Mouse (Mus musculus) urinary bladder, postnatal 14 days (tissue): Measurements from ENCODE around the gene Herc1.

Source experiments
- DNase-seq: peaks from one replicate; pipeline ENCODE4 v3.0.0; 2021; ENCODE audit warnings: low spot score

The Herc1 gene

DNA sequence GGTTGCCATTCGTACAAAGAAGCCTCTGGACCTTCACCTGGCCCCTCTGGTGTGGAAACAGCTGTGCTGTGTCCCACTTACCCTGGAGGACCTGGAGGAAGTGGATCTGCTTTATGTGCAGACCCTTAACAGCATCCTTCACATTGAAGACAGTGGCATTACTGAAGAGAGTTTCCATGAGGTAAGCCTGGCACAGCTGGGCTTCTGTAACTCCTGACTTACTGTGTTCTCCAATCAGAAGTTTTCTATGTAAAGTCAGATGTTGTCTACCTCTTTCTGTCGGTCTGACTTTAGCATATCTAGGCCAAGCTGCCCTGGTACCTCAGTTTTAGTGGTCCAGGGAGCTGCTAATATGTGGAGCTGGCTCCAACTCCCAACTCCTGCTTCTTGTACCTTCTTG lies 151.0 kb downstream of the Herc1 start:
- DNase-seq = no peak

- no peak for DNase-seq
These were observed 153.7 kb downstream of the Herc1 start for GRCm38 (mm10) chr9:66503879-66504411.

GRCm38 (mm10) chr9:66504518-66504917 lies 154.3 kb downstream of the Herc1 start:
- no peak for DNase-seq

DNA sequence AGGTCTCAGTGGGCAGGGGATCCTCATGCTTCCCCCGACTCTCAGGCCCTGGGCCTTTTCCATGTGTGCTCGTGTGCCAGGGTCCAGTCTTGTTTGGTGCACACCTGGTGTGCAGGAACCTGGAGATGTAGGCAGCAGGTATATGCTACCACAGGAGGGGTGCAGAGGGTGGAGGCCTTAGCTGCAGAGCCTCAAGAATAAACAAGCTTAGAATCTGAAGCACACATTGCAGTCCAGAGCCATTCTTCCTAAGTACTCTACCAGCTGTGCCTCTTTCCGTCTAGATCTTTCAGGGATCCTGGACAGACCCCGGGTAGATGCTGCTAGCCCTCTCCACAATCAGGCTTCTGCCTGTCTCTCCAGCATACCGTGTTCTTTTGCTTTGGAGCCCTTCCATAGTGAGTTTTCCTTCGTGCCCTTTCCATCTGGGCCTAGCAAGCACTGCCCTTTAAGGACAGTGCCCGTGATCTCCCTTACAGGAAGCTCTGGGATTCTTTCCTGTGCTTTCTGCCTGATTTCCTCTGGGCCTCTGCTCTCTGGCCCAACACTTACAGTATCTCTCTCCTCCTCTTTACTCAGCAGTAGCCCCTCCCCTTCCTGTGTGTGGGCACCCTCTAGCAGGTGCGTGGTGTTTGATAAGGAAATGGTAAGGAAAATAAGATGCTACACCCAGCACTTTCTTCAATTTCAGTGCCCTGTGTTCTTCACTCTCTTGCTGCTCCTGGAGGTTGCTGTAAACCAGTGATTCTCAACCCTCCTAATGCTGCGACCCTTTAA lies 155.1 kb downstream of the Herc1 start:
- no peak for DNase-seq

GRCm38 (mm10) chr9:66506011-66506410 lies 155.8 kb downstream of the Herc1 start:
- no peak for DNase-seq

GRCm38 (mm10) chr9:66506424-66506823 lies 156.2 kb downstream of the Herc1 start:
- DNase-seq = no peak

- DNase-seq = no peak
These were observed 157.4 kb downstream of the Herc1 start for GRCm38 (mm10) chr9:66507684-66508083.

DNA sequence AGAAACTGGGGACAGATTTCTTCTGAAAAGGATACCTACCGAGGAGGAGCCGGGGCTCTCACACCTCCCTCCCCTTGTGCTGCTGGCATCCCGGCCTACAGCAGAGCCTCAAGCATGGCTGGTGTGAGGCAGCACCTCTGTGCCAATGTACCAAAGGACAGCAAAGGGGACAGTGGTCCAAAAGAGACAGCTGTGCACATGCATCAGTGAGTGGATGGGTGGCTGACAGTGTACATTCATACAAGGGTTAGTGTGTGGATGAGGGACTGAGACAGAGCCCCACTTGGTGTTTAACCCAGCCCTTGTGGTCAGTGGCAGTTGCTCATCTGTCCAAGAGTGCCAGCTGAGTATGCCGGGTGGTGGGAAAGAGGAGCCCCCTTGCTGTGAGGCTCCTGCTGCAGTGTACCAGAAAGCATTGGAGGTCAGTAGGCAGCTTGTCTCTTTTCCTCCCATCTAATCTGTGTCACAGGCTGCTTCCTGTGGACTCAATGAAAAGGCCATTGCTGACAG lies 158.7 kb downstream of the Herc1 start:
- no peak for DNase-seq

DNA sequence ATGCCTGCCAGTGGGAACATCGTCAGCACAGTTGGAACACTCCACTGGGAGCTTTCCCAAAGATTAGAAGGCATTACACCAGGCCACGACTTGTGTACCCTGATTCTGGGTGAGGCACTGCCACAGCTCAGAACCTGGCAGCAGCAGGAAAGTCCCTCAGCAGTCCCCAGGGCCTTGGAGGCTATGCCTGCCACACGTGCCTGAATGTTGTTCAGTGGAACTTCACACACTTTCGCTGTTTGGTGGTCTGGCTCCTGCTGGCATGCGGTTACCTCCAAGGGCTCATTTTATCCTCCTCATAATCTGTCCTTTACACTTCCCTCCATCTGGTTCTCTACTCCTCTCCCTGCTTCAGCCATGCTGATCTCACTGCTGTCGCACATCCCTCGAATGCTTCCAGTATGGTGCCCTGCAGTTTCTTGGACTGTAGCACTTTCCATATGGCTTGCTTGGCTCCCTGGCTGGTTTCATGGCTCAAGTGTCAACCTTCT lies 160.1 kb downstream of the Herc1 start:
- no peak for DNase-seq

DNA sequence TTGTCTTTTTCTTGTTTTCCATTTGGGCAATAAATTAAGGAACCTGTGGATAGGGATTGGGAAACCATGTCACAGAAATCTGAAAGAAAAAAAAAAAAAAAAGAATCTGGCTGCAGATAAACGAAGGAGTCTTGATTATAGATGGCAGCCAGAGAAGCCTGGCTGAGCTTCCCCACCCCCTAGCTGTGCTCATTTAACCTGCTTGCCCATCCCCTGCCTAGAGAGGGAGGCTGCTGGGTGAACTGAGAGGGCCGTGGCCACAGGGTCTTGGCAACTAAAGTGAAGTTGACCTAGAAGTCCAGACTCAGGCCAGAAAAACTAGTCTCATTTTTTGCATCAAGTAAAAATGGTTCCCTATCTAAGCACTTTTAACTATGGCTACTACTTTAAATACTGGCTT lies 160.7 kb downstream of the Herc1 start:
- no peak for DNase-seq

DNA sequence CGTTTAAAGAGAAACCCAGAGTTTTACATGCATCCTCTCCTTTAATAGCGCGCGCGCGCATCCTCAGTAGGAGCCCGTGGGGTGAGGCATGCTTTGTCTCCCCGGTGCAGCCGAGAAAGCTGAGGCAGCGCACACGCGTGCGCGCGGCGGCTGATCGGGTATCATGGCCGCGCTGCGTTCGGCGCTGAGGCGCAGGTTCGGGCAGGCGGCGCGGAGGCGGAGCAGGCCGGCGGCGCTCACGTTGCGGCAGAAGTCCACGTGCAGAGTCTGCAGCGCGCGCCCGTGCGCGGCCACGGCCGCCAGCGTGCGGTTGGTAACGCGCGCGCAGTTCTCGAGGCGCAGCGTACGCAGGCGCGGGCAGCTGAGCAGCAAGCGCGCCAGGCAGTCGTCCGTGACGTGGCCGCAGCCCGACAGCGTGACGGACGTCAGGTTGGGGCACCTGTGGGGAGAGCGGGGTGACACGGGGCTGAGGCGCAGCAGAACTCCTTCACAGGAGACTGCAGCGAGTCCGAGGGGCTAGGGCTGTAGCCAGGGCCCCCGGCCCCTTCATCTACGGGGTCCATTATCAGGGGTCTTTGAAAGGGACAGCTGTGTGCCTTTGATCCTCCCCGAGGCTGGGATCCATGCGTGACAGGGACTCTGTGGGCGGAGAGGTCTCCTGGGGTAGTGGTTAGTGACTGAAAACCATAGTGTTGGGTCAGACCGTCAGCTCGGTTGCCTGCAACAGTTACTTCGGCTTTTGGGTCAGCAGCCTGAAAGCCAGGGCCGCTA lies 161.5 kb downstream of the Herc1 start:
- DNase-seq = peak; percentile 93

GRCm38 (mm10) chr9:66512351-66512671 lies 162.1 kb downstream of the Herc1 start:
- DNase-seq = peak; percentile 86

GRCm38 (mm10) chr9:66513150-66513549 lies 162.9 kb downstream of the Herc1 start:
- no peak for DNase-seq

- DNase-seq = no peak
These were observed 163.5 kb downstream of the Herc1 start for GRCm38 (mm10) chr9:66513661-66514255.

GRCm38 (mm10) chr9:66514256-66514770 lies 164.1 kb downstream of the Herc1 start, which contains the start of gene Fbxl22:
Gene Fbxl22 (minus strand): TSS chr9:66514593.
- DNase-seq = peak; percentile 70

DNA sequence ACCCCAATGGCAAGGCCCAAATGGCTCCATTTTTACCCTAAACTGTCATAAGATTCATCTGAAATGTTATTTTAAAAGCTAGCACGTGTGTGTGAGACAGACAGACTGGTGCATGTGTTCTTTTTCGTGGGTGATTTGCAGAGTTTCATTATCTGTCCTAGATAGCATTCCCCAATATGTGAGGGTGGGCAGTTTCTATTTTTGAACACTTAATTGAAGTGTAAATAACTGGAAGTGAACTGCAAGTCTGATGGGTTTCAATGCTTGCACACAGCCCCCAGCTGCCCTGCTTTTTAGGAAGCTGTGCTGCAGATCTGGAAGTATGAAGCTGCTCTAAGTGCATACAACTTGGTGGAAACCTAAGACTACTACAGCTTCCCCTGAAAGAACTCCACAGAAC lies 164.9 kb downstream of the Herc1 start:
- DNase-seq = no peak

- DNase-seq = no peak
These were observed 165.5 kb downstream of the Herc1 start for GRCm38 (mm10) chr9:66515680-66516210.

DNA sequence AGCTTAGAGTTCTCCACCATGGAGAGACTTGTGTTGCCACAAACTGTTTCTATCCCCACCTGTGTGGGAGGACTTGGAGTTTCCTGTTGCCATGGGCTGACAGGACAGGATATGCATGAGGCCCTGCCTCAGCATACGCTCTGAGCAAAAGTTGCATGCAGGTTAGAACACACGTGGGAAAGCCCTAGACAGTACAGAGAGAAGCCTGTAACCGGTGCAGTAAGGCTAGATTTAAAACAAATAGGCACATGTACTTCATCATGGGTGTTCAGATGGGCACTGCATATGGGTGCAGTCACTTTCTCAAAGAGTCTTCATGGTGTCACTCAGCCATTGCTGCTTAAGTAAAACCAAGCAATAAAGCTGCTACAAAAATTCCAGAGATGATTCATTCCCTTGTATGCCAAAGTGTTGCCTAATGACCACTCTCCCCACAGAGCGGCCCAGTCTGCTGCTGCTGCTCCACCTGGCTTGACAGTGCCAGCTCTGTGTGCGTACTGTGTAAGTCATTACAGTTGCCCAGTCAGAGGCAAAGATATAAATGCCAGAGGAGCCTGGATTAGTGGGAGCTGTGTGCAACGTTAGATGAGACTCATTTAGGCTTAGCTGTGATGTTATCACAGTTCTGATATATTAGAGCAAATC lies 166.2 kb downstream of the Herc1 start:
- DNase-seq = peak; percentile 47

- no peak for DNase-seq
These were observed 167.5 kb downstream of the Herc1 start for GRCm38 (mm10) chr9:66517746-66518145.

DNA sequence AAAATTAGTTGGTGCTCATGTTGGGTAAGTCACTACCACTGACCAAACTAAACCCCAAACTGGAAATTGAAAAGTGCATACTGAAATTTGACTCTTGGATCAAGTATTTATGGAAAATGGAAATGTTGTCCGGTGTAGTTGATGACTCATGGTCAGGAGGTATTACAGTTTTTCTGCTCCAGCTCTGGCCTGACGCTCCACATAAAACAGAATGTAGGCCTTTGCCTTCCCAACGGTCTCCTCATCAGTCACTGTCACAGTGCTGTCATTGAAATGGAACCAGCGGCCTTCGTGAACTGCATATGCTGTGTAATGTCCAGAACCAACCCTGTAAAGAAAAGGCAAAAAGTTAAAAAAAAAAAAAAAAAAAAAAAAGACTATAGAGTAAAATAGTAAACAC lies 168.0 kb downstream of the Herc1 start:
- DNase-seq = no peak

- DNase-seq = no peak
These were observed 168.7 kb downstream of the Herc1 start for GRCm38 (mm10) chr9:66518901-66519300.
